Mouse (Mus musculus) embryonic fibroblast, embryonic 13.5 days (primary cell): ENCODE data around the gene Gpr155. TPM values are rescaled to one million over a fixed set of nuclear protein-coding genes. Genes with fewer than 3 reads are reported as not detected.

Experiments
- H3K27ac ChIP-seq: 2 replicates; pipeline ENCODE4 v1.5.1; 2012; ENCODE audit warnings: low read length, control low read depth, inconsistent platforms; ENCODE audit not compliant: insufficient read depth
- H3K4me1 ChIP-seq: 2 replicates; pipeline ENCODE4 v1.6.1; 2011; ENCODE audit warnings: low read length; ENCODE audit not compliant: control insufficient read depth, insufficient read depth
- H3K4me3 ChIP-seq: 2 replicates; pipeline ENCODE4 v1.5.1; 2011; ENCODE audit warnings: mild to moderate bottlenecking, control low read depth, low read length; ENCODE audit not compliant: insufficient read depth
- CTCF ChIP-seq: IDR thresholded peaks from 2 replicates; pipeline ENCODE4 v1.5.1; 2011; ENCODE audit warnings: mild to moderate bottlenecking, control low read depth, low read length, moderate library complexity, borderline replicate concordance; ENCODE audit not compliant: insufficient read depth
- POLR2A ChIP-seq: IDR thresholded peaks from 2 replicates; pipeline ENCODE4 v1.6.1; 2011; ENCODE audit warnings: low read depth, mild to moderate bottlenecking, control low read depth, low read length, moderate library complexity
- polyA plus RNA-seq: library from polyadenylated mRNA; stranded (reverse); fragments of >200 nt; gene quantifications from 2 replicates; pipeline ENCODE4 v1.2.4, GENCODE M21; 2011; ENCODE audit warnings: low read depth; ENCODE audit not compliant: missing spikeins, insufficient read length

Gene Gpr155
- polyA plus RNA-seq, 1 experiment: 1.8 TPM

DNA sequence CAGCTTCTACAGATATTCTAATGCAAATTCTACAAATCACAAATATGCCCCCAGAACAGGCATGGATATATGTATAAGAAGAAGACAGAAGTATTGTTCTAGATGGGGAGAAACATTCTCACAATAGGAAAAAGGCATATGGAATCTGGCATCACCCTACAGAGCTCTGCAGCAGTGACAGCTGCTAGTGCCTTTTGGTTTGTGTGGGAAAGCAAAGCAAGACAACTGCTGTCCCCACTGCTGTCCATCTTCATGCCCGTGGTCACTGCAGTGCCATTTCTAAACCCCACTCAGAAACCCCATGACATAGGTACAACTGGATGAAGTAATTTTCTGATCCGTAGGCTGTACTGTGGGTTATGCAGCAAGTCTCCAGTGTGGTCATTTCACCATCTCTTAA is 6.4 kb upstream of the Gpr155 start:
- no peak for TF ChIP-seq POLR2A
- no peak for TF ChIP-seq CTCF
- H3K4me3 ChIP-seq: no peak overlapping the region

DNA sequence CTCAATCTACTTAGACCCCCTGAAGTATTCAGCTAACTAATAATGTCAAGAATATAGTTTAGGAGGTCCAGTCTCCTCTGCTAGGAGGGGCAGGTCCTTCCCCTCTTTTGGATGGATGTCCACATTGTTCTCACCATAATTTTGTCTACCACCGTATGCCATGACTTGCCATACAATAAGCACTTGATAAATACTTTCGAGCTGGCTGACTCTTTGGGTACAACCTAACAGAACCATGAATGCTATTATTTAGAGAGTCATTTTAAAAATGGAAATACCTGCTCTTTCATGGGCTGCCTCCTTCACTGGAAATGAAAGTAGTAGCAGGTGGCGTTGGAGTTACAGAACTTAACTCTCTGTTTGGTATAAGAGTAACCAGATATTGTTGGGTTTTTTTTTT is 3.6 kb upstream of the Gpr155 start:
- TF ChIP-seq CTCF (no peak), POLR2A (no peak)
- H3K4me1 ChIP-seq: no peaks in the 10 kb centered on the region
- H3K4me3 ChIP-seq: no peak overlapping the region
- H3K27ac ChIP-seq: no peak overlapping the region

More for the DNA sequence above, 6.4 kb upstream of the Gpr155 start:
- H3K27ac ChIP-seq: no peak overlapping the region
- H3K4me1 ChIP-seq: no peaks in the 10 kb centered on the region

DNA sequence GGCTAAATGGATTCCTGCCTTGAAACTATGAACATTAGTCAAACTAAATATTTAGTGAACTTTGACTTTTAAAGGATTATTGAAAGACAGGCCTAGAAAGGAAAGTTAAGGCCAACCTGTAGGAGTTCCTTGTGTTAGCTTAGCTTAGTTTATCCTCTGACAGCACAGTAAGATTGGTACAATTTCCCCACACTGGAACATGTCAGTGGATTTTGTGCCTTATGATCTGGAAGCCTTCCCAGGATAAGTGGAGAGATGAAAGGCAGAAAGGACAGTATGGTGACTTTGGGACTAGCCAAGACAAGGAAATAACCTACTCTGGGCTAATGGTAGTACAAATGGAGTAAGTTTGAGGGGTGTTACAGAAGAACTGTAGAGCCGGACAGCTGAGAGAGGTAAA is 1.4 kb upstream of the Gpr155 start:
- Histone ChIP-seq H3K4me3 (no peak overlapping the region), H3K27ac (no peak overlapping the region), H3K4me1 (no peaks in the 10 kb centered on the region)
- TF ChIP-seq POLR2A: no peak
- TF ChIP-seq CTCF: no peak

DNA sequence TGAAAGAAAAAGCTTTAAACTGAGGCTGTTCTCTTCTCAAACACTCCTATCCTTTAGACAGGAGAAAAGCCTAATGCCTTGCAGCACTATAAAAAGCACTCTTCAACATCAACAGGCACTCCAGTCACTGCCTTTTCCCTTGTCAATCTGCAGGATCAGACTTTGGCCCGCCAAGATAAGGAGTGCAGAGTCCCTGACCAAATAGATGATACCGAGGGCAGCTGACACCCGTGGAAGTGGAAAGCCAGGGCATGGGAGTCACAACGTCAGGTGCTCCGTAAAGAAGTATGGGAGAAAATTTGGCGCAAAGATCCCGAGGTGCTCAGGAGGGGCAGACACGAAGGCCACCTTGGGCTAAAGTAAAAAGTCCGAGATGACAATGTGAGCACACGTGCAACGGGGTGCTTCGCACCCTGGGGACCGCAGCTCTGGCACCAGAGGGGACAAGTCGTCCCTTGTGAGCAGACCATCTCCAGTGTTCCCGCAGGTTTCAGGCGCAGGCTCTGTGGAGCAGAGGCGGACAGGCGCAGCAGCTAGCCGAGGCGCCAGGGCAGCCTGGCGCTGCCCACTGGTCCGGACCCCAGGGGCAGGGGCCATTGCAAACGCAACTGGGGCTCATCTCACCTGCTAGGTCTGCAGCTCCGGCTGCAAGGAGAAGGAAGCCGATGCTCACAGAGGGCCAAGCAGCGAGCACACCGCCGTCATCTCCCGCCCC is 574 bp downstream of the Gpr155 start:
- Histone ChIP-seq H3K4me3 (peak overlapping the region; percentile 64), H3K27ac (no peak overlapping the region), H3K4me1 (no peaks in the 10 kb centered on the region)
- TF ChIP-seq POLR2A: no peak
- no peak for TF ChIP-seq CTCF

DNA sequence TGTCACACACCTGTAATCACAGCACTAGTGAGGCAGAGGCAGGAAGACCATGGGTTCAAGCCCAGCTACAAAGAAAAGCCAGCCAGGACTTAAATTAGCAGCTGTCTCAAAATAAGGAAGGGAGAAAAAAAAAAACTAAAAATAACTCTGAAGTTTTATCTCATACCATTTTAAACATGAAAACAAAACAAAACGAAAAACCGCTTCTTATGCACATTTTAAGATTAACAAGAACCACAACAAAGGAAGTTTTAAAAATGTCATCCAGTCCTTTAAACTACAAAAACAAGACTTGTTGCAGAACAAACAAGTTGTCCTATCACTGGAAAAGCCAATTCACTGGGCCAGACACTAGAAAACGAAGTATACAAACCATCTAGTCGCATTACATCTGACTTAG is 1.2 kb downstream of the Gpr155 start:
- no peaks in the 10 kb centered on the region for H3K4me1 ChIP-seq
- no peak overlapping the region for H3K4me3 ChIP-seq
- no peak overlapping the region for H3K27ac ChIP-seq
- TF ChIP-seq CTCF (no peak), POLR2A (no peak)

DNA sequence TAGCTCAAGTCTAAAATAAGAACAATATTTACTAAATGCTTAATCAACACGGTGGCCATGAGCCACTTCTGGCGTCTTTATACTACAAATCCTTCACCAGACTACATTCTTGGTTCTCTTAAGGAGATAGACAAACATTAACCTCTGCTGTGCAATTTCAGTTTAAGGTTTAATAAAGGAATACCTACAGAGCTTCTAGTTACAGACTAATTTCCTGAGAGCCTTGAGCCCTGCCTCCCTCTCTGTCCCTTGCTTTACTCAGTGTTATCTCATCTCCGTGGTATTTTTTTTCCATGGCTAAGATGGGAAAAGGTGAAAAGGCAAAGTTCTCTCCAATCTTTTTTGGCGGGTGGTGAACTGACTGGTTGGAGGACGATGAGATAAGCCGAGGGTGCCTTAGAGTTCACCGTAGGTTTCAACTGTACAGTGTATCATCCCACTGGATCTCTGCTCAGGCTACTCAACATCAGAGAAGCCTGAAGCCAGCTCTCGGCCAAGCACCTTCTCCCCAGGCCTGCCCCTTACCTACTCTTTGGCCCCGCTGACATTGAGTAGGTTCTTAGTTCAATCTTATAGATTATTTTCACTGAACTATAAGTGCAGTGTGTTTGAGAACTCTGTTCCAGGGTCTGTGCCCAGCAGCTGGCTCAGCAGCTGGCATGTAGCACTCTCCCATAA is 5.9 kb downstream of the Gpr155 start:
- no peak overlapping the region for H3K27ac ChIP-seq
- no peaks in the 10 kb centered on the region for H3K4me1 ChIP-seq
- H3K4me3 ChIP-seq: no peak overlapping the region
- TF ChIP-seq CTCF (no peak), POLR2A (no peak)

DNA sequence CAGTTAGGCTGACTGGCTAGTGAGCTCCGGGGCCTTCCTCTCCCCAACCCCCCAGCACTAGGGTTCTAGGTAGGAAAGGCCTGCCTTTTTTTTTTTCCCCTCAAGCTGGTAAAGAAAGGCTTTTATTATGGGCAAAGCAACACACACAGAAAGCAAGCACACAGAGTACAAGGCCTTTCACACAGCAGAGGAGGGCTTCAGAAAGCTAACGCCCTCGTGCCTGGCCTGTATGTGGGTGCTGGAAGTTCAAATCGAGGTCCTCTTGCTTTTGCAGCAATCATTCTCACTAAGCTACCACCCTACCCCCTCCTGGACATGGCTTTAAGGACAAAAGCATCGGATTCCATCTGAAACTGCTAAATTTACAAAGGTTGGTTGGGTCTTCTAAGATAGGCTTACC is 6.7 kb downstream of the Gpr155 start:
- H3K4me3 ChIP-seq: no peak overlapping the region

DNA sequence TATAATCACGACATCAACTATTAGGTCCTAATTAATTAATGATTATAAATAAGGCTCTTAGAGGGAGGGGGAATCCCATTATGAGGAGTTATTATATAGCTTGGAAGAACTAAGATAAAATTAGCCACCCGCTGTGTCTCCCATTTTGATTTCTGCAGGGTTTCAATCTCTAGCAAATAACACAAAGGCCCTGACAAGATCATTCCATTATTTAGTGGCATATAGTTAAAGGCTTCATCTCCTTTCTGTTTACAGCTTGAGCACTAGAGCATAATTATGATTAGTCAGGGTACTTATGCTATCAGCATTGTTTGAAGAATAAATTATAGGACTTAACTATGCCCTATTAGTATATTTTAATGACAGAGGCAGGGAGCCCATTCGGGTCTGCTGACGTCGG is 8.0 kb downstream of the Gpr155 start:
- TF ChIP-seq CTCF (no peak), POLR2A (no peak)
- H3K27ac ChIP-seq: no peak overlapping the region
- H3K4me1 ChIP-seq: no peaks in the 10 kb centered on the region
- H3K4me3 ChIP-seq: no peak overlapping the region

More for the DNA sequence above, 6.7 kb downstream of the Gpr155 start:
- no peak for TF ChIP-seq POLR2A
- TF ChIP-seq CTCF: no peak
- no peaks in the 10 kb centered on the region for H3K4me1 ChIP-seq
- H3K27ac ChIP-seq: no peak overlapping the region

DNA sequence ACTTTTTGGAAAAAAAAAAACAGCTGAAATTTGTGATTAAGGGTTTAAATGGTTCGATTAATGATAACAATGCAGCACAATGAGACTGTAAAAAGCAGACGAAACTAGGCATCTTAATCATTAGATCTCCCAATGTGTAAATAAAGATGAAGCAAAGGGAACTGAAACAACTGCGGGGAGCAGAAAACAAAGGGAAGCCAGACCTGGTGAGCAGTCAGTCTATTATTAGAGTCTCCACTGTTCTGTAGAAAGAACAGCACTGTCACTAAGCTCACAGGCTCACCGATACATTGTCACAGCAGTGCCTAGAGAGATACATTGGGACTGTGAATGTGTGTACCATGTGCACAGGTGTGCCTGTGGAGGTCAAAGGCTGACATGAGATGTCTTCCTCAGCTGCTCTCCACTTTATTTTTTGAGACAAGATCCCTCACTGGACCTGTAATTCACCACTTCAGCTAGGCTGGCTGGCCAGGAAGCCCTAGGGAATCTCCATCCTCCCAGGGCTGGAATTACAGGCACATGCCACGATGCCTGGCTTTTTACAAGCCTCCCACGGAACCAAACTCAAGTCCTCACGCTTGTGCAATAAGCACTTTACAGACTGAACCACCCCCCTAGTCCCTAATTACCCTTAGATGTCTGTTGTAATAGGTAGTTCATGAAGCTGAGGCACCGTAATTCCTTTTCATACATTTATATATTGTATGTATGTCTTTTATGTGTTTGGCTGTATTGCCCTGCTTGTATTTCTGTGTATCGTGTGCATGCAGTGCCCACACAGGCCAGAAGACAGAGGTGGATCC is 14.6 kb downstream of the Gpr155 start:
- H3K27ac ChIP-seq: no peak overlapping the region
- no peak overlapping the region for H3K4me3 ChIP-seq
- no peak for TF ChIP-seq POLR2A
- no peak for TF ChIP-seq CTCF
- H3K4me1 ChIP-seq: no peaks in the 10 kb centered on the region
